Mouse (Mus musculus): ENCODE data around the gene Gm9903. TPM values are rescaled to one million over a fixed set of nuclear protein-coding genes. Genes with fewer than 3 reads are reported as not detected.

Gene Gm9903
- total RNA-seq, 1 experiment from 2014 or later = 0.44 TPM

GRCm38 (mm10) chr5:33640652-33641051 lies 10.9 kb downstream of the Gm9903 start:
- DNase-seq = peak; percentile 59

GRCm38 (mm10) chr5:33651017-33651416 lies 21.3 kb downstream of the Gm9903 start:
- no peak for DNase-seq

GRCm38 (mm10) chr5:33651541-33651920 lies 21.8 kb downstream of the Gm9903 start:
- peak; percentile 48 for DNase-seq

GRCm38 (mm10) chr5:33651921-33652782 lies 22.4 kb downstream of the Gm9903 start, which contains the start of gene Slbp:
Slbp (minus strand) TSS chr5:33652574.
- peak; percentile 98 for DNase-seq

- DNase-seq = no peak
Observed at GRCm38 (mm10) chr5:33652783-33653173, 23.1 kb downstream of the Gm9903 start.

- DNase-seq = no peak
Observed at GRCm38 (mm10) chr5:33654424-33654823, 24.7 kb downstream of the Gm9903 start.

- no peak for DNase-seq
Observed at GRCm38 (mm10) chr5:33655251-33655840, 25.6 kb downstream of the Gm9903 start.

GRCm38 (mm10) chr5:33656739-33657138 lies 27.0 kb downstream of the Gm9903 start:
- no peak for DNase-seq

GRCm38 (mm10) chr5:33657251-33657786 lies 27.6 kb downstream of the Gm9903 start:
- peak; percentile 83 for DNase-seq

- peak; percentile 99 for DNase-seq
Observed at GRCm38 (mm10) chr5:33657787-33658663, 28.3 kb downstream of the Gm9903 start, which contains the start of the genes Tacc3 and Tmem129. Tacc3 (plus strand) TSS chr5:33658128. Tmem129 (minus strand) TSS chr5:33658416.

- peak; percentile 26 for DNase-seq
Observed at GRCm38 (mm10) chr5:33658664-33659050, 28.9 kb downstream of the Gm9903 start.

- DNase-seq = peak; percentile 69
Observed at GRCm38 (mm10) chr5:33668223-33668622, 38.5 kb downstream of the Gm9903 start.

GRCm38 (mm10) chr5:33671659-33672058 lies 41.9 kb downstream of the Gm9903 start:
- DNase-seq = no peak

GRCm38 (mm10) chr5:33674439-33674838 lies 44.7 kb downstream of the Gm9903 start:
- DNase-seq = no peak

- DNase-seq = peak; percentile 74
Observed at GRCm38 (mm10) chr5:33675964-33676363, 46.2 kb downstream of the Gm9903 start.

GRCm38 (mm10) chr5:33678244-33678643 lies 48.5 kb downstream of the Gm9903 start:
- no peak for DNase-seq

- DNase-seq = no peak
Observed at GRCm38 (mm10) chr5:33681044-33681443, 51.3 kb downstream of the Gm9903 start.

Other genes with a start within 250 kb of the Gm9903 start
- gene Nkx1-1, start 195.9 kb upstream of the Gm9903 start, total RNA-seq (2021) = not detected in 2 replicates
- gene Fam53a, start 290 bp upstream of the Gm9903 start, total RNA-seq (2021) = 26.8 and 27.6 TPM in 2 replicates
- 53.5 and 61.1 TPM in 2 replicates for gene Slbp, start 22.6 kb downstream of the Gm9903 start, total RNA-seq (2021)
- gene Tacc3, start 28.2 kb downstream of the Gm9903 start, total RNA-seq (2021) = 16.8 and 23.8 TPM in 2 replicates
- gene Tmem129, start 28.5 kb downstream of the Gm9903 start, total RNA-seq (2021) = 20.0 and 25.1 TPM in 2 replicates
- gene Fgfr3, start 91.7 kb downstream of the Gm9903 start, total RNA-seq (2021) = 6.4 and 7.8 TPM in 2 replicates
- gene Letm1, start 152.9 kb downstream of the Gm9903 start, total RNA-seq (2021) = 160 and 173 TPM in 2 replicates
- 52.4 and 55.2 TPM in 2 replicates for gene Nsd2, start 190.8 kb downstream of the Gm9903 start, total RNA-seq (2021)

Data from adrenal gland, postnatal 14 days (tissue).